Mouse (Mus musculus): ENCODE measurements around the gene Praf2. TPM values are rescaled to one million over a fixed set of nuclear protein-coding genes. Genes with fewer than 3 reads are reported as not detected.

Gene Praf2
- total and polyA plus RNA-seq, 3 experiments: 19.1 to 60.1 TPM; not detected in 1

- TF ChIP-seq GABPA (IDR thresholded peaks at IDR 0.05; ENCODE audit: low read depth, low read length): no peak
- TF ChIP-seq CHD2 (IDR thresholded peaks at IDR 0.05; ENCODE audit: low read length): no peak
Measured at GRCm38 (mm10) chrX:7779294-7779693, 51.1 kb downstream of the Praf2 start (continued).

Other genes starting within 250 kb of the Praf2 start
- gene Foxp3, start 154.8 kb upstream of the Praf2 start, total RNA-seq (2012; rRNA removed): 0.36 and 0.42 TPM in 2 replicates
- gene Foxp3, start 154.8 kb upstream of the Praf2 start, polyA plus RNA-seq (2012; ENCODE audit: insufficient read depth in 1 of 2, insufficient read length in 2 of 2, low read depth in 1 of 2, low replicate concordance in 2 of 2, missing spikeins in 1 of 2): under 1 TPM in 1 of 2 experiments, not detected in 1; 0.31 TPM
- gene Ppp1r3f, start 154.2 kb upstream of the Praf2 start, total RNA-seq (2012; rRNA removed): 1.6 and 1.7 TPM in 2 replicates
- gene Ppp1r3f, start 154.2 kb upstream of the Praf2 start, polyA plus RNA-seq (2012; ENCODE audit: insufficient read depth in 1 of 2, insufficient read length in 2 of 2, low read depth in 1 of 2, low replicate concordance in 2 of 2, missing spikeins in 1 of 2): 1 to 10 TPM in 1 of 2 experiments, not detected in 1; 2.0 TPM
- gene Ccdc22, start 122.9 kb upstream of the Praf2 start, total RNA-seq (2012; rRNA removed): 36.1 and 37.8 TPM in 2 replicates
- gene Ccdc22, start 122.9 kb upstream of the Praf2 start, polyA plus RNA-seq (2012; ENCODE audit: insufficient read depth in 1 of 2, insufficient read length in 2 of 2, low read depth in 1 of 2, low replicate concordance in 2 of 2, missing spikeins in 1 of 2): 10 to 100 TPM in 1 of 2 experiments, not detected in 1; 37.9 TPM
- 0.03 TPM in 1 of 2 replicates, not detected in the other for gene Cacna1f, start 121.4 kb upstream of the Praf2 start, total RNA-seq (2012; rRNA removed)
- under 1 TPM in 1 of 2 experiments, not detected in 1; 0.17 TPM for gene Cacna1f, start 121.4 kb upstream of the Praf2 start, polyA plus RNA-seq (2012; ENCODE audit: insufficient read depth in 1 of 2, insufficient read length in 2 of 2, low read depth in 1 of 2, low replicate concordance in 2 of 2, missing spikeins in 1 of 2)
- gene Syp, start 90.0 kb upstream of the Praf2 start, total RNA-seq (2012; rRNA removed): 0.54 and 0.56 TPM in 2 replicates
- 1 to 10 TPM in 1 of 2 experiments, not detected in 1; 2.3 TPM for gene Syp, start 90.0 kb upstream of the Praf2 start, polyA plus RNA-seq (2012; ENCODE audit: insufficient read depth in 1 of 2, insufficient read length in 2 of 2, low read depth in 1 of 2, low replicate concordance in 2 of 2, missing spikeins in 1 of 2)
- 1.2 TPM in 2 replicates for gene Prickle3, start 71.2 kb upstream of the Praf2 start, total RNA-seq (2012; rRNA removed)
- gene Prickle3, start 71.2 kb upstream of the Praf2 start, polyA plus RNA-seq (2012; ENCODE audit: insufficient read depth in 1 of 2, insufficient read length in 2 of 2, low read depth in 1 of 2, low replicate concordance in 2 of 2, missing spikeins in 1 of 2): 1 to 10 TPM in 1 of 2 experiments, not detected in 1; 3.3 TPM
- 95.7 and 148 TPM in 2 replicates for gene Plp2, start 57.0 kb upstream of the Praf2 start, total RNA-seq (2012; rRNA removed)
- 100 to 1,000 TPM; 163 to 407 TPM for gene Plp2, start 57.0 kb upstream of the Praf2 start, polyA plus RNA-seq (2012; ENCODE audit: insufficient read depth in 1 of 2, insufficient read length in 2 of 2, low read depth in 1 of 2, low replicate concordance in 2 of 2, missing spikeins in 1 of 2)
- gene Magix, start 47.2 kb upstream of the Praf2 start, total RNA-seq (2012; rRNA removed): 0.15 and 0.20 TPM in 2 replicates
- gene Magix, start 47.2 kb upstream of the Praf2 start, polyA plus RNA-seq (2012; ENCODE audit: insufficient read depth in 1 of 2, insufficient read length in 2 of 2, low read depth in 1 of 2, low replicate concordance in 2 of 2, missing spikeins in 1 of 2): under 1 TPM in 1 of 2 experiments, not detected in 1; 0.33 TPM
- gene Gpkow, start 31.3 kb upstream of the Praf2 start, total RNA-seq (2012; rRNA removed): 23.0 and 23.4 TPM in 2 replicates
- gene Gpkow, start 31.3 kb upstream of the Praf2 start, polyA plus RNA-seq (2012; ENCODE audit: insufficient read depth in 1 of 2, insufficient read length in 2 of 2, low read depth in 1 of 2, low replicate concordance in 2 of 2, missing spikeins in 1 of 2): 100 to 1,000 TPM in 1 of 2 experiments, 10 to 100 TPM in 1; 37.0 to 539 TPM
- 13.9 and 16.0 TPM in 2 replicates for gene Wdr45, start 14.1 kb upstream of the Praf2 start, total RNA-seq (2012; rRNA removed)
- 10 to 100 TPM in 1 of 2 experiments, not detected in 1; 36.1 TPM for gene Wdr45, start 14.1 kb upstream of the Praf2 start, polyA plus RNA-seq (2012; ENCODE audit: insufficient read depth in 1 of 2, insufficient read length in 2 of 2, low read depth in 1 of 2, low replicate concordance in 2 of 2, missing spikeins in 1 of 2)
- gene Gm45208, start 6.2 kb upstream of the Praf2 start, total RNA-seq (2012; rRNA removed): 0.36 TPM in 1 of 2 replicates, not detected in the other
- gene Gm45208, start 6.2 kb upstream of the Praf2 start, polyA plus RNA-seq (2012; ENCODE audit: insufficient read depth in 1 of 2, insufficient read length in 2 of 2, low read depth in 1 of 2, low replicate concordance in 2 of 2, missing spikeins in 1 of 2): 10 to 100 TPM in 1 of 2 experiments, not detected in 1; 11.0 TPM
- gene Ccdc120, start 22.5 kb downstream of the Praf2 start, total RNA-seq (2012; rRNA removed): 3.9 and 5.8 TPM in 2 replicates
- 10 to 100 TPM in 1 of 2 experiments, not detected in 1; 12.2 TPM for gene Ccdc120, start 22.5 kb downstream of the Praf2 start, polyA plus RNA-seq (2012; ENCODE audit: insufficient read depth in 1 of 2, insufficient read length in 2 of 2, low read depth in 1 of 2, low replicate concordance in 2 of 2, missing spikeins in 1 of 2)
- gene Tfe3, start 34.1 kb downstream of the Praf2 start, total RNA-seq (2012; rRNA removed): 20.6 and 23.4 TPM in 2 replicates
- 10 to 100 TPM in 1 of 2 experiments, not detected in 1; 64.7 TPM for gene Tfe3, start 34.1 kb downstream of the Praf2 start, polyA plus RNA-seq (2012; ENCODE audit: insufficient read depth in 1 of 2, insufficient read length in 2 of 2, low read depth in 1 of 2, low replicate concordance in 2 of 2, missing spikeins in 1 of 2)
- gene Gripap1, start 61.3 kb downstream of the Praf2 start, total RNA-seq (2012; rRNA removed): 36.2 and 40.5 TPM in 2 replicates
- 100 to 1,000 TPM in 1 of 2 experiments, 10 to 100 TPM in 1; 84.6 to 244 TPM for gene Gripap1, start 61.3 kb downstream of the Praf2 start, polyA plus RNA-seq (2012; ENCODE audit: insufficient read depth in 1 of 2, insufficient read length in 2 of 2, low read depth in 1 of 2, low replicate concordance in 2 of 2, missing spikeins in 1 of 2)
- gene Kcnd1, start 93.8 kb downstream of the Praf2 start, total RNA-seq (2012; rRNA removed): 0.26 and 0.31 TPM in 2 replicates
- gene Kcnd1, start 93.8 kb downstream of the Praf2 start, polyA plus RNA-seq (2012; ENCODE audit: insufficient read depth in 1 of 2, insufficient read length in 2 of 2, low read depth in 1 of 2, low replicate concordance in 2 of 2, missing spikeins in 1 of 2): 1 to 10 TPM in 1 of 2 experiments, not detected in 1; 1.4 TPM
- 76.4 and 82.6 TPM in 2 replicates for gene Otud5, start 112.9 kb downstream of the Praf2 start, total RNA-seq (2012; rRNA removed)
- 1,000 to 10,000 TPM in 1 of 2 experiments, 100 to 1,000 TPM in 1; 197 to 1,180 TPM for gene Otud5, start 112.9 kb downstream of the Praf2 start, polyA plus RNA-seq (2012; ENCODE audit: insufficient read depth in 1 of 2, insufficient read length in 2 of 2, low read depth in 1 of 2, low replicate concordance in 2 of 2, missing spikeins in 1 of 2)
- gene Pim2, start 149.8 kb downstream of the Praf2 start, total RNA-seq (2012; rRNA removed): 5.9 and 6.4 TPM in 2 replicates
- 10 to 100 TPM in 1 of 2 experiments, not detected in 1; 21.7 TPM for gene Pim2, start 149.8 kb downstream of the Praf2 start, polyA plus RNA-seq (2012; ENCODE audit: insufficient read depth in 1 of 2, insufficient read length in 2 of 2, low read depth in 1 of 2, low replicate concordance in 2 of 2, missing spikeins in 1 of 2)
- gene Slc35a2, start 155.6 kb downstream of the Praf2 start, total RNA-seq (2012; rRNA removed): 66.7 and 67.0 TPM in 2 replicates
- 10 to 100 TPM in 1 of 2 experiments, not detected in 1; 96.0 TPM for gene Slc35a2, start 155.6 kb downstream of the Praf2 start, polyA plus RNA-seq (2012; ENCODE audit: insufficient read depth in 1 of 2, insufficient read length in 2 of 2, low read depth in 1 of 2, low replicate concordance in 2 of 2, missing spikeins in 1 of 2)
- 202 and 204 TPM in 2 replicates for gene Pqbp1, start 170.8 kb downstream of the Praf2 start, total RNA-seq (2012; rRNA removed)
- 100 to 1,000 TPM in 1 of 2 experiments, not detected in 1; 283 TPM for gene Pqbp1, start 170.8 kb downstream of the Praf2 start, polyA plus RNA-seq (2012; ENCODE audit: insufficient read depth in 1 of 2, insufficient read length in 2 of 2, low read depth in 1 of 2, low replicate concordance in 2 of 2, missing spikeins in 1 of 2)
- gene Timm17b, start 170.9 kb downstream of the Praf2 start, total RNA-seq (2012; rRNA removed): 96.5 and 107 TPM in 2 replicates
- 100 to 1,000 TPM in 1 of 2 experiments, not detected in 1; 381 TPM for gene Timm17b, start 170.9 kb downstream of the Praf2 start, polyA plus RNA-seq (2012; ENCODE audit: insufficient read depth in 1 of 2, insufficient read length in 2 of 2, low read depth in 1 of 2, low replicate concordance in 2 of 2, missing spikeins in 1 of 2)
- gene Gm10491, start 179.4 kb downstream of the Praf2 start, total RNA-seq (2012; rRNA removed): not detected in 2 replicates
- not detected for gene Gm10491, start 179.4 kb downstream of the Praf2 start, polyA plus RNA-seq (2012; ENCODE audit: insufficient read depth in 1 of 2, insufficient read length in 2 of 2, low read depth in 1 of 2, low replicate concordance in 2 of 2, missing spikeins in 1 of 2)
- not detected in 2 replicates for gene Gm10490, start 181.1 kb downstream of the Praf2 start, total RNA-seq (2012; rRNA removed)
- not detected for gene Gm10490, start 181.1 kb downstream of the Praf2 start, polyA plus RNA-seq (2012; ENCODE audit: insufficient read depth in 1 of 2, insufficient read length in 2 of 2, low read depth in 1 of 2, low replicate concordance in 2 of 2, missing spikeins in 1 of 2)
- gene Pcsk1n, start 191.4 kb downstream of the Praf2 start, total RNA-seq (2012; rRNA removed): not detected in 2 replicates
- gene Pcsk1n, start 191.4 kb downstream of the Praf2 start, polyA plus RNA-seq (2012; ENCODE audit: insufficient read depth in 1 of 2, insufficient read length in 2 of 2, low read depth in 1 of 2, low replicate concordance in 2 of 2, missing spikeins in 1 of 2): not detected
- not detected in 2 replicates for gene Eras, start 200.2 kb downstream of the Praf2 start, total RNA-seq (2012; rRNA removed)
- gene Eras, start 200.2 kb downstream of the Praf2 start, polyA plus RNA-seq (2012; ENCODE audit: insufficient read depth in 1 of 2, insufficient read length in 2 of 2, low read depth in 1 of 2, low replicate concordance in 2 of 2, missing spikeins in 1 of 2): not detected
- 6.3 and 7.8 TPM in 2 replicates for gene Hdac6, start 219.4 kb downstream of the Praf2 start, total RNA-seq (2012; rRNA removed)
- 10 to 100 TPM in 1 of 2 experiments, not detected in 1; 19.7 TPM for gene Hdac6, start 219.4 kb downstream of the Praf2 start, polyA plus RNA-seq (2012; ENCODE audit: insufficient read depth in 1 of 2, insufficient read length in 2 of 2, low read depth in 1 of 2, low replicate concordance in 2 of 2, missing spikeins in 1 of 2)
- 321 and 385 TPM in 2 replicates for gene Gata1, start 249.6 kb downstream of the Praf2 start, total RNA-seq (2012; rRNA removed)
- 100 to 1,000 TPM; 128 to 496 TPM for gene Gata1, start 249.6 kb downstream of the Praf2 start, polyA plus RNA-seq (2012; ENCODE audit: insufficient read depth in 1 of 2, insufficient read length in 2 of 2, low read depth in 1 of 2, low replicate concordance in 2 of 2, missing spikeins in 1 of 2)